Mouse (Mus musculus) forebrain, postnatal 0 days (tissue): ENCODE measurements around the gene Ick. TPM values are rescaled to one million over a fixed set of nuclear protein-coding genes. Genes with fewer than 3 reads are reported as not detected.

Experiments
- ATAC-seq: fragments of 200-750 bp; cut with Nextera tagmentation; 2 replicates; pipeline ENCODE4 v1.8.0; 2017; ENCODE audit warnings: mild to moderate bottlenecking, moderate library complexity
- DNase-seq: peaks from one replicate; pipeline ENCODE4 v3.0.0-alpha.2; 2015
- H3K27ac ChIP-seq: fragments of 300-500 bp; sonication (generic); 2 replicates; pipeline ENCODE4 v1.5.1; 2014; ENCODE audit warnings: low read depth, mild to moderate bottlenecking, antibody characterized with exemption, low read length, moderate library complexity, mixed read lengths
- H3K27me3 ChIP-seq: fragments of 300-500 bp; sonication (generic); 2 replicates; pipeline ENCODE4 v1.6.1; 2014; ENCODE audit warnings: mild to moderate bottlenecking, low read length, mixed read lengths; ENCODE audit not compliant: insufficient read depth
- H3K36me3 ChIP-seq: fragments of 300-500 bp; sonication (generic); 2 replicates; pipeline ENCODE4 v1.6.1; 2014; ENCODE audit warnings: mild to moderate bottlenecking, moderate library complexity; ENCODE audit not compliant: insufficient read depth
- H3K4me1 ChIP-seq: fragments of 300-500 bp; sonication (generic); 2 replicates; pipeline ENCODE4 v1.6.1; 2014; ENCODE audit warnings: antibody characterized with exemption; ENCODE audit not compliant: insufficient read depth
- H3K4me2 ChIP-seq: fragments of 300-500 bp; sonication (generic); 2 replicates; pipeline ENCODE4 v1.6.1; 2014; ENCODE audit warnings: low read depth, mild to moderate bottlenecking, moderate library complexity
- H3K4me3 ChIP-seq: fragments of 300-500 bp; sonication (generic); 2 replicates; pipeline ENCODE4 v1.5.1; 2014; ENCODE audit warnings: low read depth, low read length, mixed read lengths
- H3K9ac ChIP-seq: fragments of 300-500 bp; sonication (generic); 2 replicates; pipeline ENCODE4 v1.6.1; 2014; ENCODE audit warnings: mild to moderate bottlenecking
- H3K9me3 ChIP-seq: fragments of 300-500 bp; sonication (generic); 2 replicates; pipeline ENCODE4 v1.6.1; 2016; ENCODE audit warnings: low read length
- CTCF ChIP-seq: sonication (generic); IDR thresholded peaks from 2 replicates; pipeline ENCODE4 v1.5.1; 2016; ENCODE audit warnings: antibody characterized with exemption, control low read depth, low read depth
- WGBS: fragments of 180-500 bp; shearing (Covaris S2); extraction: QIAGEN DNeasy Blood & Tissue Kit; methylation state at CpG from one replicate; pipeline ENCODE4 v1.1.7; 2014; 5-methylcytosine and 5-hydroxymethylcytosine counted together
- polyA plus RNA-seq: library from polyadenylated mRNA; unstranded; fragments of >200 nt; fragmentation: Nextera tagmentation; extraction: Ambion mirVana; gene quantifications from 2 replicates; pipeline ENCODE4 v1.2.1, GENCODE M21; 2015
- total RNA-seq: library from RNA; depleted of rRNA; stranded (reverse); fragments of >200 nt; gene quantifications from 2 replicates; pipeline ENCODE4 v1.2.3, GENCODE M21; 2014; rRNA removed

The Ick gene
- total and polyA plus RNA-seq, 2 experiments from 2014 or later: 36.3 to 39.7 TPM

DNA sequence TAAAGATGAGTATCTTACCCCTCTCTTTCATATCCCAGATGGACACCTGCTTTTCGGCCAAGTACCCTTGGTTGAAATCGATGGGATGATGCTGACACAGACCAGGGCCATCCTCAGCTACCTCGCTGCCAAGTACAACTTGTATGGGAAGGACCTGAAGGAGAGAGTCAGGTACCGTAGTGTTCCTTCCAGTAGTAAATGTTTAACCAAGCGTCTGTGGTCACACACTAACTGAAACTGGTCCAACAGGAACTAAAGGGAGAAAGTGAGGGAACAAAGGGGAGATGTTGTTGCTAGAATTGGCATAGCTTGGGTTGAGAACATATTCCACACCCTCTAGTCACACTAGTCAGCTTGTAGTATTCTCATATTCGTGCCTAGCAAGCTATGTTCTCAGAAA lies 95.2 kb downstream of the Ick start:
- H3K27me3 ChIP-seq: no peaks in the 10 kb centered on the region
- WGBS: 92% methylated on average over 6 of the region's 6 CpGs

DNA sequence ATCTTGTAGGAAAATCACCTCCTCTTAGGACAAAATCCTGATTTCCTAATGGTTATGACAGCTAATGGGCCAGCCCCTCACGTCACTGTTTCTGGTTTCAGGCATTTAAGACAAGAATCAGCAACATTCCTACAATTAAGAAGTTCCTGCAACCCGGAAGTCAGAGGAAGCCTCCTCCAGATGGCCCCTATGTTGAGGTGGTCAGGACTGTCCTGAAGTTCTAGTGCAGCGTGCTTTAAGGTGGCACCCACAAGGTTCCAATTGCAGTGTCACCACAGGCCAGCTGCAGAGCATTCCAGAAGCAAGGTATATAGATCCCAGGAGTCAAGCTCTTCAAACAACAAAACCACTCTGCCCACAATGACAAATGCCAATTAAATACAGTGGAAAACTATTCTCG lies 100.0 kb downstream of the Ick start:
- no peak overlapping the region for H3K9ac ChIP-seq
- 82% methylated on average over 4 of the region's 4 CpGs for WGBS
- no peaks in the 10 kb centered on the region for H3K9me3 ChIP-seq
- no peak for DNase-seq
- no peak overlapping the region for H3K4me3 ChIP-seq
- no peak overlapping the region for H3K4me2 ChIP-seq
- no peaks in the 10 kb centered on the region for H3K27me3 ChIP-seq
- H3K4me1 ChIP-seq: no peaks in the 10 kb centered on the region
- TF ChIP-seq CTCF: no peak
- H3K27ac ChIP-seq: no peak overlapping the region
- H3K36me3 ChIP-seq: no peaks in the 10 kb centered on the region
- ATAC-seq: no peak

More for the DNA sequence above, 95.2 kb downstream of the Ick start:
- Histone ChIP-seq H3K9ac (no peak overlapping the region), H3K27ac (no peak overlapping the region), H3K9me3 (no peaks in the 10 kb centered on the region), H3K4me1 (no peaks in the 10 kb centered on the region), H3K4me3 (no peak overlapping the region), H3K4me2 (no peak overlapping the region), H3K36me3 (no peaks in the 10 kb centered on the region)
- ATAC-seq (no peak), DNase-seq (no peak)
- TF ChIP-seq CTCF: no peak

DNA sequence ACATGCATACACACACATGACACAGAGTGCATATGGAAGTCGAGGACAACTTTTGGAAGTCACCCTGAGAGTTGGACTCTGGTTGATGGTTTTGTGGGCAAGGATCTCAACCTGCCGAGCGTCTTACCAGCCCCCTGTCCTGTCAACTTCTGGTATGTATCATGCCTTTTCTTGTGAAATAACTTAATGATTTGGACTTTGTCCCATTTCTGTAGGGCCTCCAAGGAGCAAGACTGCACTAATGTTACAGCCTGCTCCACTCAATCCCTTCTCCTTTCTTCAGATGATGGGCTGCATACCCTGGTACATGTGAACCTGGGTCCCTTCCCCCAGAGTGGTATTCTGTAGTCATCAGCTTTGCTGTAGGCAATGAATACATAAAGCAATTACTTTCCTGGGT lies 101.1 kb downstream of the Ick start:
- H3K36me3 ChIP-seq: no peaks in the 10 kb centered on the region
- WGBS: 91% methylated on average over 3 of the region's 3 CpGs
- TF ChIP-seq CTCF: no peak
- H3K27ac ChIP-seq: no peak overlapping the region
- H3K27me3 ChIP-seq: no peaks in the 10 kb centered on the region
- no peak overlapping the region for H3K9ac ChIP-seq
- H3K9me3 ChIP-seq: no peaks in the 10 kb centered on the region
- ATAC-seq (no peak), DNase-seq (no peak)
- no peaks in the 10 kb centered on the region for H3K4me1 ChIP-seq
- no peak overlapping the region for H3K4me3 ChIP-seq
- H3K4me2 ChIP-seq: no peak overlapping the region

DNA sequence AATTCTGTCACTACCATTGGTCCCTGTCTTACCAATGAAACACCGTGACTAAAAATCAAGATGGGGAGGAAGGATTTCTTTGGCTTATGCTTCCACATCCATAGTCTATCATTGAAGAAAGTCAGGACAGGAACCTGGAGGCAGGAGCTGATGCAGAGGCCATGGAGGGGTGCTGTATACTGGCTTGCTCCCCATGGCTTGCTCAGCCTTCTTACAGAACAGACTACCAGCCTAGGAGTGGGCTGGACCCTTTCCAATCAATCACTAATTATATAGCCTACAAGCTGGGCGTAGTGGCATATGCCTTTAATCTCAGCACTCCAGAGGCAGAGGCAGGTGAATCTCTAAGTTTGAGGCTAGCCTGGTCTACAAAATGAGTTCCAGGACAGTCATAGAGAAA lies 101.8 kb downstream of the Ick start:
- Histone ChIP-seq H3K4me3 (no peak overlapping the region), H3K27me3 (no peaks in the 10 kb centered on the region), H3K9ac (no peak overlapping the region), H3K9me3 (no peaks in the 10 kb centered on the region), H3K36me3 (no peaks in the 10 kb centered on the region), H3K4me1 (no peaks in the 10 kb centered on the region), H3K4me2 (no peak overlapping the region), H3K27ac (no peak overlapping the region)
- 94% methylated on average over 2 of the region's 2 CpGs for WGBS
- ATAC-seq (no peak), DNase-seq (no peak)
- no peak for TF ChIP-seq CTCF

DNA sequence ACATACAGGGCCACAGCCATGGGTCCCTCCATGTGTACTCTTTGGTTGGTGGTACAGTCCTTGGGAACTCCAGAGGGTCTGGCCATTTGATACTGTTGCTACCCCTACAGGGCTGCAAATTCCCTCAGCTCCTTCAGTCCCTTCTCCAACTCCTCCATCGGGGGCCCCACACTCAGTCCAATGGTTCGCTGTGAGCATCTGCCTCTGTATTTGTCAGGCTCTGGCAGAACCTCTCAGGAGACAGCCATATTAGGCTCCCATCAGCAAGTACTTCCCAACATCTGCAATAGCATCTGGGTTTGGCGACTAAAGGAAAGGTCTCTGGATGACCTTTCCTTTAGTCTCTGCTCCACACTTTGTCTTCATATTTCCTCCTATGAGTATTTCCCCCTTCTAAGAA lies 102.5 kb downstream of the Ick start:
- Histone ChIP-seq H3K36me3 (no peaks in the 10 kb centered on the region), H3K27ac (no peak overlapping the region), H3K4me2 (no peak overlapping the region), H3K4me3 (no peak overlapping the region), H3K9ac (no peak overlapping the region), H3K27me3 (no peaks in the 10 kb centered on the region), H3K4me1 (no peaks in the 10 kb centered on the region), H3K9me3 (no peaks in the 10 kb centered on the region)
- 92% methylated on average over 3 of the region's 3 CpGs for WGBS
- no peak for TF ChIP-seq CTCF
- DNase-seq (no peak), ATAC-seq (no peak)

DNA sequence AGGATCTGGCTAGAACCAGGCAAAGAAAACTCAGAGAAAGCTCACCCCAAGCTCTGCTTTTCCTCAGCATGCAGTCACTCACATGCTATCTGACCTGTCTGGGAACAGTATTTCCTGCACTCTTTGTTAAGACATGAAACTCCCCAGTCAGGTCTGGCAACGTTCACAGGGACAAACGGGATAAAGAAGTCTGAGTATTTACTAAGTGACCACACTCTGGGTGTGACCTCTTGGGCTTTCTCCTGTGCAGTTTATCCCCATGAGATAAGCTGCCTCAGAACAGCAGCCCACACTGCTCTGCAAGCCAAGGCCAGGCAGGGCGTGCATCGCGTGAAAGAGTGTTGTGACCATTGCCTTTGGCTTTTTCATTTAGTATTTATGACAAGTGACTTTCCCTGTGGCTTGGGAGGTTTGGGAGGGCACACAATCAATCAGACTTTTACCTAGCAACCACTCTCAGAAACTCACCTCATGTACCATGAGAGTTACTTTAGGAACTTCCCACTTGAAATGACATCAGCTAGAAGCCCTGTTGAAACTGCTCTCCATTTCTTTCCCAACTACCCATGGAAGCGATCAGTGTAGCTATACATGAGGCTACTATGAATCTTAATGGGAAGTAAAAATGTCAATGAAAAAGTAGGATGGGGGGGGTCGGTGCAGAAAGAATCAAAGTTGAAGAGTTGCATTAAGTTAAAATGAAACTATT lies 103.5 kb downstream of the Ick start:
- H3K27me3 ChIP-seq: no peaks in the 10 kb centered on the region
- no peaks in the 10 kb centered on the region for H3K4me1 ChIP-seq
- no peak overlapping the region for H3K9ac ChIP-seq
- ATAC-seq (no peak), DNase-seq (no peak)
- H3K4me3 ChIP-seq: no peak overlapping the region
- WGBS: 87% methylated on average over 7 of the region's 7 CpGs
- no peak overlapping the region for H3K27ac ChIP-seq
- H3K4me2 ChIP-seq: no peak overlapping the region
- no peak for TF ChIP-seq CTCF
- H3K36me3 ChIP-seq: no peaks in the 10 kb centered on the region
- H3K9me3 ChIP-seq: no peaks in the 10 kb centered on the region

DNA sequence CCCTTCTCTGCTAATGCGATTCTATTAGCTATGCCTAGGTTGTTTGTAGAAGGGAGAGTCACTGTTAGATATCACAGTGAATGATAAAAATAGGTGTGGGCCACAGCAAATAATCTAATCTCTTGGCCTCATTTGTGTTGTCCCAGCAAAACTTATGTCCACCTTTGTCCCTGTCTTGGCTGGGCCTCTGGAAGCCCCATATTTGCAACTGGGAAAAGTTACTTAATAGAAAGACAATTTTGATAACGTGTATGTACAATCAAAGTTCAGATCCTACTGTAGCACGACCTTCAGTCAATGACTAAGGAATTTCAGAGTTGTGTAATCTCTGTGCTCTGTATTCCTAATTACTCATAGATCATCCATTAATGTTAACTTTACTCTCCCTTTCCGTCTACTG lies 108.1 kb downstream of the Ick start:
- Histone ChIP-seq H3K9me3 (no peaks in the 10 kb centered on the region), H3K27me3 (no peaks in the 10 kb centered on the region), H3K9ac (no peak overlapping the region), H3K4me1 (no peaks in the 10 kb centered on the region), H3K4me3 (no peak overlapping the region), H3K4me2 (no peak overlapping the region), H3K36me3 (no peaks in the 10 kb centered on the region), H3K27ac (no peak overlapping the region)
- DNase-seq: no peak
- 84% methylated on average over 4 of the region's 4 CpGs for WGBS
- TF ChIP-seq CTCF: no peak
- no peak for ATAC-seq

Other genes starting within 250 kb of the Ick start
- 70.3 and 83.4 TPM in 2 replicates for gene Elovl5, start 191.8 kb upstream of the Ick start, total RNA-seq
- 43.2 and 61.1 TPM in 2 replicates for gene Elovl5, start 191.8 kb upstream of the Ick start, polyA plus RNA-seq
- not detected in 2 replicates for gene Gcm1, start 57.3 kb upstream of the Ick start, total RNA-seq
- gene Gcm1, start 57.3 kb upstream of the Ick start, polyA plus RNA-seq: not detected in 2 replicates
- 90.3 and 91.5 TPM in 2 replicates for gene Fbxo9, start 127 bp upstream of the Ick start, total RNA-seq
- 62.3 and 72.6 TPM in 2 replicates for gene Fbxo9, start 127 bp upstream of the Ick start, polyA plus RNA-seq
- gene Gsta4, start 73.6 kb downstream of the Ick start, total RNA-seq: 12.6 and 14.8 TPM in 2 replicates
- gene Gsta4, start 73.6 kb downstream of the Ick start, polyA plus RNA-seq: 28.8 and 31.0 TPM in 2 replicates
- gene Gsta1, start 121.5 kb downstream of the Ick start, total RNA-seq: not detected in 2 replicates
- gene Gsta1, start 121.5 kb downstream of the Ick start, polyA plus RNA-seq: not detected in 2 replicates
- gene Gm3776, start 147.9 kb downstream of the Ick start, total RNA-seq: not detected in 2 replicates
- gene Gm3776, start 147.9 kb downstream of the Ick start, polyA plus RNA-seq: 0.23 TPM in 1 of 2 replicates, not detected in the other
- not detected in 2 replicates for gene Gm10639, start 180.7 kb downstream of the Ick start, total RNA-seq
- not detected in 2 replicates for gene Gm10639, start 180.7 kb downstream of the Ick start, polyA plus RNA-seq
- not detected in 2 replicates for gene Omt2a, start 205.6 kb downstream of the Ick start, total RNA-seq
- not detected in 2 replicates for gene Omt2a, start 205.6 kb downstream of the Ick start, polyA plus RNA-seq
- gene Omt2b, start 218.4 kb downstream of the Ick start, total RNA-seq: not detected in 2 replicates
- not detected in 2 replicates for gene Omt2b, start 218.4 kb downstream of the Ick start, polyA plus RNA-seq
- gene Gsta2, start 246.6 kb downstream of the Ick start, total RNA-seq: not detected in 2 replicates
- not detected in 2 replicates for gene Gsta2, start 246.6 kb downstream of the Ick start, polyA plus RNA-seq